Mouse (Mus musculus): ENCODE results near the gene Polr3gl. TPM values are rescaled to one million over a fixed set of nuclear protein-coding genes. Genes with fewer than 3 reads are reported as not detected.

The Polr3gl gene
- polyA plus RNA-seq, 1 experiment from 2014 or later: 24.4 TPM

DNA sequence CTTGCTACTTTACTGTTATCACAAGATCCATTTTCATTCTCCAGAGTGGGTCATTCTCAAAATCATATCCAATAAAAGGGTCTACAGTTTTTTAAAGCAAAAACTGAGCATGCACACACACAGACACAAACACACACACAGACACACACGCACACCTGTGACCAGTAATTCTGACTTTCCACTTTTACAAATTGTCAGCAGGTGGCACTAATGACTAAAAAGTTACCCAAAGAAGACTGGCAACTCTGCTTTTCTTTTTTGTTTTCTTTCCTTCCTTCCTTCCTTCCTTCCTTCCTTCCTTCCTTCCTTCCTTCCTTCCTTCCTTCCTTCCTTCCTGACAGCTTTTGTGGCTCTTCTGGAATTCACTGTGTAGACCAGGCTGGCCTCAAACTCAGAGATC lies 48.4 kb downstream of the Polr3gl start:
- 17% methylated on average over 1 of the region's 1 CpGs for WGBS
- no peaks in the 10 kb centered on the region for H3K9me3 ChIP-seq (ENCODE audit: control insufficient read depth, low read length)
- H3K9ac ChIP-seq (ENCODE audit: low read depth, low read length): no peak overlapping the region
- no peak overlapping the region for H3K4me2 ChIP-seq (ENCODE audit: low read depth, low read length)
- no peak for ATAC-seq
- no peaks in the 10 kb centered on the region for H3K27me3 ChIP-seq (replicated peaks; ENCODE audit: control insufficient read depth, insufficient read depth, low read length)
- H3K27ac ChIP-seq (ENCODE audit: low read length): no peak overlapping the region
- no peak overlapping the region for H3K4me3 ChIP-seq (ENCODE audit: low read length)
- H3K4me1 ChIP-seq (ENCODE audit: control insufficient read depth, insufficient read depth, low read length): 0 out of 2 replicates have a peak, but pooled peaks cover 2% of the 10 kb centered on the region
- no peaks in the 10 kb centered on the region for H3K36me3 ChIP-seq (ENCODE audit: control insufficient read depth, insufficient read depth, low read length)

DNA sequence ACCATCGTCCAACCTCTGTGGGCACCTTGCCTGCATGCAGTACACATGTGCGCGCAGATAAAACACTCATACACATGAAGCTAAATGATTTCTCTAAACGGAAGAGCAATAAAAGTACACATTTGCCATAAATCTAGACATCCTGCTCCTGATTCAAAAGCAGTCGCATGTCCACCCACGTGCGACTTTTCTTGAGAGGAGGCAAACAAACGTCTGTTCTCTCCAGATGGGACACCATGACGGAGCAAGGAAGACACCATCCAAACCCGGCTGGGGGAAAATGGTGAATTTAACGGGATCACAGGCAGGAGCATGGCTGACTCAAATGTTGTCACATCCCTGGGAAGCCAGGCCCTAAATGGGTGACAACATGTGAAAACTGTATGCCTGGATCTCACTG lies 50.6 kb downstream of the Polr3gl start:
- no peak overlapping the region for H3K4me3 ChIP-seq (ENCODE audit: low read length)

DNA sequence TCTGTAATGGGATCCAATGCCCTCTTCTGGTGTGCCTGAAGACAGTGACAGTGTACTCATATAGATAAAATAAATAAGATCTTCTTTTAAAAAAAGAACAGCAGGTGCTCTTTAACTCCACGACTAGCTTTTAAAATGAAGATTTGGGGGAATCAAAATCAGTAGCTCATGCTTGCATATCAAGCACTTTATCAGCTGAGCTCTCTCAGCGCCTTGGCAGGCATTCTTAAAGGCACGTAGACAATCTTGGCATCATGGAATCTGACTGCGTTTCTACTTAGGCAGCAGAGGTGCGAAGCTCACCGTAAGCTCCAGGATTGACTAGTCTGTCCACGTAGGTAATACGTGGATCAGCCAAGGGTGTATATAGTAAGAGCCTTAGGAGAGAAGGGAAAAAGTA lies 51.4 kb downstream of the Polr3gl start:
- ATAC-seq: no peak
- WGBS: 79% methylated on average over 8 of the region's 8 CpGs
- Histone ChIP-seq H3K4me3 (ENCODE audit: low read length) (no peak overlapping the region), H3K9me3 (ENCODE audit: control insufficient read depth, low read length) (no peaks in the 10 kb centered on the region), H3K27ac (ENCODE audit: low read length) (no peak overlapping the region), H3K4me1 (ENCODE audit: control insufficient read depth, insufficient read depth, low read length) (0 out of 2 replicates have a peak, but pooled peaks cover under 1% of the 10 kb centered on the region), H3K4me2 (ENCODE audit: low read depth, low read length) (no peak overlapping the region), H3K9ac (ENCODE audit: low read depth, low read length) (no peak overlapping the region), H3K36me3 (ENCODE audit: control insufficient read depth, insufficient read depth, low read length) (no peaks in the 10 kb centered on the region), H3K27me3 (replicated peaks; ENCODE audit: control insufficient read depth, insufficient read depth, low read length) (no peaks in the 10 kb centered on the region)

More for the DNA sequence above, 50.6 kb downstream of the Polr3gl start:
- 79% methylated on average over 11 of the region's 11 CpGs for WGBS
- Histone ChIP-seq H3K9ac (ENCODE audit: low read depth, low read length) (no peak overlapping the region), H3K27ac (ENCODE audit: low read length) (no peak overlapping the region), H3K9me3 (ENCODE audit: control insufficient read depth, low read length) (no peaks in the 10 kb centered on the region), H3K4me2 (ENCODE audit: low read depth, low read length) (no peak overlapping the region), H3K4me1 (ENCODE audit: control insufficient read depth, insufficient read depth, low read length) (0 out of 2 replicates have a peak, but pooled peaks cover 2% of the 10 kb centered on the region), H3K36me3 (ENCODE audit: control insufficient read depth, insufficient read depth, low read length) (no peaks in the 10 kb centered on the region), H3K27me3 (replicated peaks; ENCODE audit: control insufficient read depth, insufficient read depth, low read length) (no peaks in the 10 kb centered on the region)
- no peak for ATAC-seq

DNA sequence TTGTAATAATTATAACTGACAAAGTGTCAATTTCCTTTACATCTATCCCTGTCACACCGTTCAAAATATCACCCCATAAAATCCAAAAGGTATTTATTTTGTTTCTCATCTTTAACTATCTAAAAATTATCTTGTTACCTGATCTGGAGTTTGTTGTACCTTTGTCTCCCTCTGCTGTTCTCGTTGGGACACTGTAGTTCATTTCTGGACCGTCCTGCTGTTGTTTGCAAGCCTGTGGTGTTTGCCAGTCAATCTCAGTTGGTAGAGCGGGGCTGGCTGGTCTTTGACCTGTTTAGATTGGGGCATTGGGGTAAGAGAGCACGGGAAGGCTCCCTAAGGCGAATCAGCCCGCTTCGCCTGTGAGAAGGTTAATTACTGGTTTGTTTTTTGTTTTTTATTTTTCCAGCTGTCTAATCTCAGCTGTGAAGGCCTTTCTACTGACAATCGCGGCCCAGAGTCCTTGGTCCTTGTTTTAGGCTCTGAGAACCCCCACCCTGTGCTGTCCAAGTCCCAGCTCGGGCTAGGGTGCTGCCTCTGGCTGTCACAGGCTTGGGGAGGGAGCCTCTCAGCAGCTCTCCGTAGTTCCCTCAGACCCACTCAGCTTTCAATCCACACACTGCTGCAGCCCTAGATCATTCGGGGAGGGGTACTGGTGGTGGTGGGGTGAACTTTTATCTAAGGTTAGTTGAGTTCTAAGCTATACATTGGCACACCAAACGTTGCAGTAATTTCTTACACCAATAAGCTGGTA lies 52.5 kb downstream of the Polr3gl start:
- Histone ChIP-seq H3K27me3 (replicated peaks; ENCODE audit: control insufficient read depth, insufficient read depth, low read length) (no peaks in the 10 kb centered on the region), H3K9me3 (ENCODE audit: control insufficient read depth, low read length) (no peaks in the 10 kb centered on the region), H3K4me3 (ENCODE audit: low read length) (no peak overlapping the region), H3K9ac (ENCODE audit: low read depth, low read length) (no peak overlapping the region), H3K36me3 (ENCODE audit: control insufficient read depth, insufficient read depth, low read length) (no peaks in the 10 kb centered on the region), H3K27ac (ENCODE audit: low read length) (no peak overlapping the region), H3K4me1 (ENCODE audit: control insufficient read depth, insufficient read depth, low read length) (no peaks in the 10 kb centered on the region), H3K4me2 (ENCODE audit: low read depth, low read length) (no peak overlapping the region)
- ATAC-seq: no peak
- WGBS: 22% methylated on average over 14 of the region's 14 CpGs

DNA sequence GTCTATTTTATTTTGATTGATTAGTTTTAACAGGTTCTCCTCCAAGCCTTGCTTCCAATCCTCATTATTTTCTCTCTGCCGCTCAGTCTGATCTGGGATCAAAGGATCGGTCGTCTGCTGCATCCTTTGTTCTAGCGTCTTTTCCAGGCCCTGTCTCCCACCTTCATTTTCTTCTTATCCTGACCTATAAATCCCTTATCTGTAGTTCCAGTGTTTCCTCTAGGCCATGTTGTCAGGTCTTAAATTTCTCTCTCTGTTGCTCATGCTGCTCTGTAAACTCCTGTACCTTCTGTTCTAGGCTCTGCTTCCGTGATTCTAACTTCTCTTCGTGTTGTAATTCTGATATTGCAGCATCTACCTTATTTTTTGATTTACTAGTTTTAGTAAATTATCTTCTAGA lies 53.2 kb downstream of the Polr3gl start:
- Histone ChIP-seq H3K27ac (ENCODE audit: low read length) (no peak overlapping the region), H3K4me1 (ENCODE audit: control insufficient read depth, insufficient read depth, low read length) (no peaks in the 10 kb centered on the region), H3K4me3 (ENCODE audit: low read length) (no peak overlapping the region), H3K4me2 (ENCODE audit: low read depth, low read length) (no peak overlapping the region), H3K9me3 (ENCODE audit: control insufficient read depth, low read length) (no peaks in the 10 kb centered on the region), H3K36me3 (ENCODE audit: control insufficient read depth, insufficient read depth, low read length) (no peaks in the 10 kb centered on the region), H3K9ac (ENCODE audit: low read depth, low read length) (no peak overlapping the region), H3K27me3 (replicated peaks; ENCODE audit: control insufficient read depth, insufficient read depth, low read length) (no peaks in the 10 kb centered on the region)
- 48% methylated on average over 6 of the region's 6 CpGs for WGBS
- ATAC-seq: no peak

DNA sequence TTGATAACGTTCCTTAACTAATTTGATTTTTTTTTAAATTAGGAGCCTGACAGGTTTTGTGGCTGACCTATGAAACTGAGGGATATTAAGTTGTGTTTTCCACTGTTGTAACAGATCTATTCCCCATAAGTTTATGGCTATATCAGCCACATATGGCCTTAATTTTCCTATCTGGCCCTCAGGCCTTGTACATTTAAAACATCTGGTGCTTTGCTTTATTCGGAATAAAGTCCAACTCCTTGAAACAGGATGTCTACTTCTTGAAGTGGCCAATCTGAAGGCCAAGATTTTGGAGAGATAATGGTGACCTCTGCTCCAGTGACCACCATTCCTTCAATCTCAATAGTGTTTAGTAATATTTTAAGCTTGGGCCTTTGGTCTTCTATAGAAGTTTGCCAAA lies 54.7 kb downstream of the Polr3gl start:
- no peak for ATAC-seq
- 76% methylated on average over 2 of the region's 2 CpGs for WGBS
- no peak overlapping the region for H3K4me2 ChIP-seq (ENCODE audit: low read depth, low read length)

DNA sequence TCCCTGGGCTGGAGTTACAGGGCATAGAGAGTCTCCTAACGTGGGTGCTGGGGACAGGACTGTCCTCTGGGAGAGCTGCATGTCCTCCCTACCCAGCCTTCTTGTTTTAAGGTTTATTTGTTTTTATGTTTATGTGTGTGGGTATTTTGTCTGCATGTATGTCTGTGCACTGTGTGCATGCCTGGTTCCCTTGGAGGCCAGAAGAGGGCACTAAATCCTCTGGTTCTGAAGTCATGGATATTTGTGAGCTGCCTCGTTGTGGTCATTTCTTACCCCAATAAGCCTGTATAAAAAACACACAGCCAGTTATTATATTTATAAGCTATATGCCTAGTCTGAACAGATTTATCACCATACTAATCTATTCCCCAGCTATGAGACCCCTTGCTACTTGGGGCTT lies 59.7 kb downstream of the Polr3gl start:
- H3K4me2 ChIP-seq (ENCODE audit: low read depth, low read length): no peak overlapping the region
- no peak overlapping the region for H3K9ac ChIP-seq (ENCODE audit: low read depth, low read length)
- no peak for ATAC-seq
- no peak overlapping the region for H3K27ac ChIP-seq (ENCODE audit: low read length)
- no peaks in the 10 kb centered on the region for H3K36me3 ChIP-seq (ENCODE audit: control insufficient read depth, insufficient read depth, low read length)
- no peak overlapping the region for H3K4me3 ChIP-seq (ENCODE audit: low read length)
- H3K4me1 ChIP-seq (ENCODE audit: control insufficient read depth, insufficient read depth, low read length): no peaks in the 10 kb centered on the region
- no peaks in the 10 kb centered on the region for H3K9me3 ChIP-seq (ENCODE audit: control insufficient read depth, low read length)
- H3K27me3 ChIP-seq (replicated peaks; ENCODE audit: control insufficient read depth, insufficient read depth, low read length): 0 out of 2 replicates have a peak, but pooled peaks cover under 1% of the 10 kb centered on the region
- 68% methylated on average over 2 of the region's 2 CpGs for WGBS

More for the DNA sequence above, 54.7 kb downstream of the Polr3gl start:
- Histone ChIP-seq H3K27ac (ENCODE audit: low read length) (no peak overlapping the region), H3K36me3 (ENCODE audit: control insufficient read depth, insufficient read depth, low read length) (no peaks in the 10 kb centered on the region), H3K9ac (ENCODE audit: low read depth, low read length) (no peak overlapping the region), H3K4me3 (ENCODE audit: low read length) (no peak overlapping the region), H3K9me3 (ENCODE audit: control insufficient read depth, low read length) (no peaks in the 10 kb centered on the region), H3K27me3 (replicated peaks; ENCODE audit: control insufficient read depth, insufficient read depth, low read length) (no peaks in the 10 kb centered on the region), H3K4me1 (ENCODE audit: control insufficient read depth, insufficient read depth, low read length) (no peaks in the 10 kb centered on the region)

DNA sequence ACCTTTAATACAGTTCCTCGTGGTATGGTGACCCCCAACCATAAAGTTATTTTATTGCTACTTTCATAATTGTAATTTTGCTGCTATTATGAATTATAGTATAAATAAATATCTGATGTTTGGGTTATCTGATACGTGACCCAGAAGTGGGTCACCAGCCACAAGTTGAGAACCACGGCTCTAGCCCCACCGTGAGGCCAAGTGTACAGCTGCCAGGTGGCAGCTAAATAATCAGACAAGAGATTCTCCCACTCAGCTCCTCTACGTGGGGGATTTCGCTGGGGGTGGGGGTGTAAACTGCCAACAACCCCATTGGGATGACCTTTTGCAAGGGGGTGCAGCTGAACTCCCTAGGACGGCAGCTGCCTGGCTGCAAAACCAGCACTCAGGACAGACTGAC lies 61.9 kb downstream of the Polr3gl start:
- Histone ChIP-seq H3K27ac (ENCODE audit: low read length) (no peak overlapping the region), H3K4me2 (ENCODE audit: low read depth, low read length) (no peak overlapping the region), H3K9ac (ENCODE audit: low read depth, low read length) (no peak overlapping the region), H3K27me3 (replicated peaks; ENCODE audit: control insufficient read depth, insufficient read depth, low read length) (peaks cover 22% of the 10 kb centered on the region), H3K36me3 (ENCODE audit: control insufficient read depth, insufficient read depth, low read length) (no peaks in the 10 kb centered on the region), H3K4me3 (ENCODE audit: low read length) (no peak overlapping the region), H3K9me3 (ENCODE audit: control insufficient read depth, low read length) (no peaks in the 10 kb centered on the region), H3K4me1 (ENCODE audit: control insufficient read depth, insufficient read depth, low read length) (peaks cover 5% of the 10 kb centered on the region)
- WGBS: 53% methylated on average over 7 of the region's 7 CpGs
- no peak for ATAC-seq

DNA sequence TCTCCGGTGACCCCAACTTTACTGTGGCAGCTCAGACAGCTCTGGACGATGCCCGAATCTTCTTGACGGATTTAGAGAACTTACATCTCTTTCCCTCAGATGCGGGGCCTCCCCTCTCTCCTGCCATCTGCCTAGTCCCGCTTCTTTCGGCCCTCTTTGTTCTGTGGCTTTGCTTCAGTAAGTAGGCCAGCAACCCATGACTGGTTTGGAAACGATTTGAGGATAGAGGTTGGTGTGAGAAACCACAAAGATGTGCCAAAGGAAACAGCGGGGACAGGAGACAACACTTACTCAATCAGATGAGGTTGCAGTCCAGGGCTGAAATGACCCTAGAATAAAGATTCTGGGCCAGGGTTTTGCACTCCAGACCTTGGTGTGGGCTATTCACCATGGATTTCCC lies 65.5 kb downstream of the Polr3gl start:
- no peak for ATAC-seq
- 67% methylated on average over 9 of the region's 9 CpGs for WGBS
- Histone ChIP-seq H3K27me3 (replicated peaks; ENCODE audit: control insufficient read depth, insufficient read depth, low read length) (peaks cover 38% of the 10 kb centered on the region), H3K4me1 (ENCODE audit: control insufficient read depth, insufficient read depth, low read length) (peaks cover 8% of the 10 kb centered on the region), H3K27ac (ENCODE audit: low read length) (no peak overlapping the region), H3K4me2 (ENCODE audit: low read depth, low read length) (no peak overlapping the region), H3K36me3 (ENCODE audit: control insufficient read depth, insufficient read depth, low read length) (no peaks in the 10 kb centered on the region), H3K9ac (ENCODE audit: low read depth, low read length) (no peak overlapping the region), H3K4me3 (ENCODE audit: low read length) (no peak overlapping the region), H3K9me3 (ENCODE audit: control insufficient read depth, low read length) (no peaks in the 10 kb centered on the region)

Measured in intestine, embryonic 16.5 days (tissue).